Mouse (Mus musculus) cortical plate, adult 2 months (tissue): Measurements from ENCODE around the gene Lrr1.

Source experiments
- CTCF ChIP-seq: fragments of 200-500 bp; IDR thresholded peaks from 2 replicates; pipeline ENCODE4 v1.5.1; 2011; ENCODE audit warnings: mild to moderate bottlenecking, control low read depth, low read length; ENCODE audit not compliant: insufficient read depth; ENCODE audit errors: extremely low read depth
- POLR2A ChIP-seq: fragments of 200-500 bp; IDR thresholded peaks from 2 replicates; pipeline ENCODE4 v1.6.1; 2011; ENCODE audit warnings: mild to moderate bottlenecking, low read length, control low read depth; ENCODE audit not compliant: insufficient read depth; ENCODE audit errors: extremely low read depth

DNA sequence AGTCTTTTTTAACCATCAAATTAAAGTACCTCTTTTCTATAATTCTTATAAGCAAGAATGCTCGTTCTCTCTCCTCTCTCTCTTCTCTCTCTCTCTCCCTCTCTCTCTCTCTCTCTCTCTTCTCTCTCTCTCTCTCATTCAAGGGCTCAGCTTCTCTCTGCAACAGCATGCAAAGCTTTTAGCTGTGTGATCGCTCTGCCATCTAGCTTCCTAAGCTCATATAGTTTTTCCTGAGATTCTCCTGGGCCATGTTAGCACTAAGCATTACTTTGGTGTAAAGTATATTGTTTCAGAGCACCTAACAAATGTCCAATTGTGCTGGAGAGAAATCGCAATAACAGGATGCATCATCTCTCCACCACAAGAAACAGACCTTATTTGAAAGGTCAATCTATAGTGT is 29.4 kb upstream of the Lrr1 start:
- TF ChIP-seq CTCF: no peak
- no peak for TF ChIP-seq POLR2A
